ENCODE assay signal across 9 mouse cellular contexts in genomic region chr4:141598199-141598893, GRCm38 (mm10). TPM values are rescaled to one million over a fixed set of nuclear protein-coding genes. Genes with fewer than 3 reads are reported as not detected.
DNase-seq lines count a peak whose midpoint lies in the region; ATAC-seq and TF ChIP-seq lines count a peak whose summit lies in the region.
"Had no signal": no experiment of that assay in that cellular context is flagged by ENCODE, and none has a peak within 500 bp of the region (broad histone marks: within the 10 kb centered on the region; RNA-seq: fewer than 3 reads in every experiment).

No protein-coding gene starts in this region.

- peaks cover 14% of the 10 kb centered on the region; the same call in 1 of the 2 replicates for H3K36me3 ChIP-seq in ES-Bruce4 (ENCODE audit: control insufficient read depth, insufficient read depth, low read length, poor library complexity, severe bottlenecking)
- H3K36me3 ChIP-seq in hindbrain, embryonic 13.5 days: peaks cover 18% of the 10 kb centered on the region
- peaks cover 17% of the 10 kb centered on the region for H3K36me3 ChIP-seq in small intestine, adult 2 months (ENCODE audit: control insufficient read depth, insufficient read depth, low read length)
- no peaks in the 10 kb centered on the region for H3K36me3 ChIP-seq in thymus, adult 2 months (ENCODE audit: control insufficient read depth, insufficient read depth, low read length)

- H3K4me1 ChIP-seq in ES-Bruce4 (ENCODE audit: control insufficient read depth, insufficient read depth, low read length): peaks cover 11% of the 10 kb centered on the region
- H3K4me1 ChIP-seq in embryonic fibroblast, embryonic 13.5 days (ENCODE audit: control insufficient read depth, insufficient read depth, low read length): no peaks in the 10 kb centered on the region
- peaks cover 28% of the 10 kb centered on the region for H3K4me1 ChIP-seq in hindbrain, embryonic 13.5 days (replicated peaks)
- H3K4me1 ChIP-seq in small intestine, adult 2 months (ENCODE audit: control insufficient read depth, insufficient read depth, insufficient read length, low read length): peaks cover 23% of the 10 kb centered on the region
- no peaks in the 10 kb centered on the region for H3K4me1 ChIP-seq in thymus, adult 2 months (replicated peaks; ENCODE audit: control insufficient read depth, insufficient read depth, low read length)

- no peaks in the 10 kb centered on the region for H3K27me3 ChIP-seq in ES-Bruce4 (ENCODE audit: control insufficient read depth, insufficient read depth, low read length, poor library complexity, severe bottlenecking)
- peaks cover 20% of the 10 kb centered on the region; the same call in 1 of the 2 replicates for H3K27me3 ChIP-seq in hindbrain, embryonic 13.5 days
- H3K27me3 ChIP-seq in small intestine, adult 2 months (ENCODE audit: control insufficient read depth, insufficient read depth, low read length): no peaks in the 10 kb centered on the region
- peaks cover 5% of the 10 kb centered on the region; the same call in 1 of the 2 replicates for H3K27me3 ChIP-seq in thymus, adult 2 months (ENCODE audit: control insufficient read depth, insufficient read depth, low read length)

- no peaks in the 10 kb centered on the region for H3K9me3 ChIP-seq in ES-Bruce4 (replicated peaks; ENCODE audit: control insufficient read depth, insufficient read depth, low read length, poor library complexity, severe bottlenecking)
- no peaks in the 10 kb centered on the region for H3K9me3 ChIP-seq in hindbrain, embryonic 13.5 days

- TF ChIP-seq POLR2A in ES-Bruce4 (IDR thresholded peaks at IDR 0.05; ENCODE audit: insufficient read depth, low read length): no peak
- TF ChIP-seq POLR2A in embryonic fibroblast, embryonic 13.5 days (IDR thresholded peaks at IDR 0.05; ENCODE audit: low read depth, low read length): peak; percentile 55
- no peak for TF ChIP-seq POLR2A in small intestine, adult 2 months (IDR thresholded peaks at IDR 0.05; ENCODE audit: low read depth, low read length)
- no peak for TF ChIP-seq POLR2A in thymus, adult 2 months (IDR thresholded peaks at IDR 0.05; ENCODE audit: control insufficient read depth, extremely low read depth, insufficient read depth, low read length, poor library complexity)

- H3K27ac ChIP-seq in ES-Bruce4 (ENCODE audit: insufficient read depth, low read length): peak overlapping the region; percentile 98
- peak overlapping the region; percentile 78 for H3K27ac ChIP-seq in embryonic fibroblast, embryonic 13.5 days (ENCODE audit: insufficient read depth, low read length)
- peak overlapping the region; percentile 27 for H3K27ac ChIP-seq in hindbrain, embryonic 13.5 days
- peak overlapping the region; percentile 78 for H3K27ac ChIP-seq in small intestine, adult 2 months (ENCODE audit: insufficient read depth, low read depth, low read length)
- no peak overlapping the region for H3K27ac ChIP-seq in thymus, adult 2 months (ENCODE audit: control insufficient read depth, insufficient read depth, low read length)
- H3K27ac ChIP-seq: macrophage had no signal

- TF ChIP-seq CTCF in ES-Bruce4 (IDR thresholded peaks at IDR 0.05; ENCODE audit: low read depth, low read length): no peak
- TF ChIP-seq CTCF in embryonic fibroblast, embryonic 13.5 days (IDR thresholded peaks at IDR 0.05; ENCODE audit: borderline replicate concordance, insufficient read depth, low read length): no peak
- no peak for TF ChIP-seq CTCF in small intestine, adult 2 months (IDR thresholded peaks at IDR 0.05; ENCODE audit: extremely low read depth, insufficient read length, insufficient replicate concordance, low read depth, low read length)
- TF ChIP-seq CTCF in thymus, adult 2 months (IDR thresholded peaks at IDR 0.05; ENCODE audit: borderline replicate concordance, control insufficient read depth, extremely low read depth, insufficient read depth, low read length, poor library complexity): no peak

- DNase-seq in lung, adult 18-20 months: peak; percentile 36 to 43
- DNase-seq in thymus, adult 2 months: no peak
- no peak for DNase-seq in frontal cortex, postnatal 36 days (ENCODE audit: low spot score in 2 of 2)
- DNase-seq in adrenal gland, adult 2 months: no peak

- H3K4me3 ChIP-seq in ES-Bruce4 (ENCODE audit: low read depth, low read length): peak overlapping the region; percentile 84
- peak overlapping the region; percentile 90 for H3K4me3 ChIP-seq in embryonic fibroblast, embryonic 13.5 days (ENCODE audit: insufficient read depth, low read length)
- peak overlapping the region; percentile 61 for H3K4me3 ChIP-seq in hindbrain, embryonic 13.5 days
- peak overlapping the region; percentile 79 for H3K4me3 ChIP-seq in small intestine, adult 2 months (ENCODE audit: low read depth, low read length)
- no peak overlapping the region for H3K4me3 ChIP-seq in thymus, adult 2 months (ENCODE audit: control insufficient read depth, insufficient read depth, low read length)

- ATAC-seq in hindbrain, embryonic 13.5 days (ENCODE audit: low FRiP score): no peak

- peak overlapping the region; percentile 85 for H3K4me2 ChIP-seq in hindbrain, embryonic 13.5 days

- WGBS in hindbrain, embryonic 13.5 days: 0% methylated on average over 19 of the region's 19 CpGs
- 27% methylated on average over 19 of the region's 19 CpGs for WGBS in small intestine, adult 2 months
- 17% methylated on average over 19 of the region's 19 CpGs for WGBS in thymus, adult 2 months

- H3K9ac ChIP-seq in ES-Bruce4 (ENCODE audit: low read depth, poor library complexity, severe bottlenecking): peak overlapping the region; percentile 87
- peak overlapping the region; percentile 84 for H3K9ac ChIP-seq in hindbrain, embryonic 13.5 days

- peak; percentile 91 for TF ChIP-seq EP300 in ES-Bruce4 (IDR thresholded peaks at IDR 0.05; ENCODE audit: insufficient read depth, low read depth, low read length)

RNA-seq across cellular contexts. Expression of gene Fblim1, which starts 7.5 kb away (rescaled TPM):
- polyA plus RNA-seq in ES-Bruce4 (2011; ENCODE audit: insufficient read depth, insufficient read length, low read depth, missing spikeins): 73.8 and 76.6 TPM in 2 replicates
- polyA plus RNA-seq in embryonic fibroblast, embryonic 13.5 days (2011; ENCODE audit: insufficient read length, low read depth, missing spikeins): 72.4 and 90.1 TPM in 2 replicates
- polyA plus RNA-seq in hindbrain, embryonic 13.5 days (2015; fragmentation: Nextera tagmentation; extraction: Ambion mirVana): 41.0 and 43.3 TPM in 2 replicates
- polyA plus RNA-seq in small intestine, adult 2 months (2012; rRNA removed): 55.3 and 108 TPM in 2 replicates
- 9.5 and 16.2 TPM in 2 replicates for polyA plus RNA-seq in thymus, adult 2 months (2012; rRNA removed)
- total RNA-seq in adrenal gland, adult 2 months (2021): 10 to 100 TPM in 1 of 2 experiments, 1 to 10 TPM in 1; 9.0 to 23.0 TPM
- 10.4 and 12.8 TPM in 2 replicates for polyA plus RNA-seq in adrenal gland, adult 2 months (2012; rRNA removed)

RNA-seq across cellular contexts. Expression of gene Tmem82, which starts 20.1 kb away (rescaled TPM):
- 3.4 and 4.5 TPM in 2 replicates for polyA plus RNA-seq in ES-Bruce4 (2011; ENCODE audit: insufficient read depth, insufficient read length, low read depth, missing spikeins)
- polyA plus RNA-seq in embryonic fibroblast, embryonic 13.5 days (2011; ENCODE audit: insufficient read length, low read depth, missing spikeins): not detected in 2 replicates
- 0.25 and 0.43 TPM in 2 replicates for polyA plus RNA-seq in hindbrain, embryonic 13.5 days (2015; fragmentation: Nextera tagmentation; extraction: Ambion mirVana)
- 46.5 and 61.9 TPM in 2 replicates for polyA plus RNA-seq in small intestine, adult 2 months (2012; rRNA removed)
- 1.2 and 2.8 TPM in 2 replicates for polyA plus RNA-seq in thymus, adult 2 months (2012; rRNA removed)
- total RNA-seq in adrenal gland, adult 2 months (2021): 1 to 10 TPM in 1 of 2 experiments, under 1 TPM in 1; 0.93 to 1.6 TPM
- 2.8 TPM in 2 replicates for polyA plus RNA-seq in adrenal gland, adult 2 months (2012; rRNA removed)

RNA-seq across cellular contexts. Expression of gene Slc25a34, which starts 25.3 kb away (rescaled TPM):
- 0.82 and 1.8 TPM in 2 replicates for polyA plus RNA-seq in ES-Bruce4 (2011; ENCODE audit: insufficient read depth, insufficient read length, low read depth, missing spikeins)
- polyA plus RNA-seq in embryonic fibroblast, embryonic 13.5 days (2011; ENCODE audit: insufficient read length, low read depth, missing spikeins): 0.19 TPM in 1 of 2 replicates, not detected in the other
- polyA plus RNA-seq in hindbrain, embryonic 13.5 days (2015; fragmentation: Nextera tagmentation; extraction: Ambion mirVana): 0.26 TPM in 1 of 2 replicates, not detected in the other
- 11.2 and 25.3 TPM in 2 replicates for polyA plus RNA-seq in small intestine, adult 2 months (2012; rRNA removed)
- polyA plus RNA-seq in thymus, adult 2 months (2012; rRNA removed): 2.6 and 12.3 TPM in 2 replicates
- 10 to 100 TPM in 1 of 2 experiments, 1 to 10 TPM in 1; 9.2 to 14.2 TPM for total RNA-seq in adrenal gland, adult 2 months (2021)
- 4.3 and 5.7 TPM in 2 replicates for polyA plus RNA-seq in adrenal gland, adult 2 months (2012; rRNA removed)

RNA-seq across cellular contexts. Expression of gene Spen, which starts 59.9 kb away (rescaled TPM):
- 39.6 and 46.9 TPM in 2 replicates for polyA plus RNA-seq in ES-Bruce4 (2011; ENCODE audit: insufficient read depth, insufficient read length, low read depth, missing spikeins)
- 20.7 and 21.2 TPM in 2 replicates for polyA plus RNA-seq in embryonic fibroblast, embryonic 13.5 days (2011; ENCODE audit: insufficient read length, low read depth, missing spikeins)
- 19.2 and 19.7 TPM in 2 replicates for polyA plus RNA-seq in hindbrain, embryonic 13.5 days (2015; fragmentation: Nextera tagmentation; extraction: Ambion mirVana)
- 30.8 and 56.0 TPM in 2 replicates for polyA plus RNA-seq in small intestine, adult 2 months (2012; rRNA removed)
- polyA plus RNA-seq in thymus, adult 2 months (2012; rRNA removed): 63.4 and 84.1 TPM in 2 replicates
- 10 to 100 TPM; 37.8 to 55.3 TPM for total RNA-seq in adrenal gland, adult 2 months (2021)
- polyA plus RNA-seq in adrenal gland, adult 2 months (2012; rRNA removed): 63.9 and 76.4 TPM in 2 replicates

Comparison
In these comparisons a context has a peak if more than half of its experiments do, and no peak if none do; other contexts are left out.
1. DNase-seq: peak in lung, adult 18-20 months (2 of 2); none in thymus, adult 2 months (single experiment), frontal cortex, postnatal 36 days (0 of 2) and adrenal gland, adult 2 months (single experiment).